Mouse (Mus musculus) embryonic facial prominence, embryonic 15.5 days (tissue): ENCODE data around the gene Ugt1a2. TPM values are rescaled to one million over a fixed set of nuclear protein-coding genes. Genes with fewer than 3 reads are reported as not detected.

Experiments used
- ATAC-seq: fragments of 200-750 bp; cut with Nextera tagmentation; 2 replicates; pipeline ENCODE4 v1.8.0; 2017; ENCODE audit warnings: low read depth, moderate TSS enrichment; ENCODE audit not compliant: insufficient number of reproducible peaks, low FRiP score, low TSS enrichment
- H3K27ac ChIP-seq: fragments of 300-500 bp; sonication (generic); replicated peaks from 2 replicates; pipeline ENCODE4 v1.5.1; 2015; ENCODE audit warnings: mild to moderate bottlenecking, inconsistent platforms
- H3K27me3 ChIP-seq: fragments of 300-500 bp; sonication (generic); 2 replicates; pipeline ENCODE4 v1.6.1; 2015; ENCODE audit warnings: inconsistent platforms
- H3K36me3 ChIP-seq: fragments of 300-500 bp; sonication (generic); 2 replicates; pipeline ENCODE4 v1.6.1; 2015; ENCODE audit warnings: mild to moderate bottlenecking, inconsistent platforms
- H3K4me1 ChIP-seq: fragments of 300-500 bp; sonication (generic); 2 replicates; pipeline ENCODE4 v1.6.1; 2015; ENCODE audit warnings: inconsistent platforms
- H3K4me2 ChIP-seq: fragments of 300-500 bp; sonication (generic); replicated peaks from 2 replicates; pipeline ENCODE4 v1.6.1; 2015; ENCODE audit warnings: mild to moderate bottlenecking, inconsistent platforms
- H3K4me3 ChIP-seq: fragments of 300-500 bp; sonication (generic); replicated peaks from 2 replicates; pipeline ENCODE4 v1.5.1; 2015; ENCODE audit warnings: mild to moderate bottlenecking, inconsistent platforms
- H3K9ac ChIP-seq: fragments of 300-500 bp; sonication (generic); 2 replicates; pipeline ENCODE4 v1.6.1; 2015; ENCODE audit warnings: inconsistent platforms
- H3K9me3 ChIP-seq: fragments of 300-500 bp; sonication (generic); replicated peaks from 2 replicates; pipeline ENCODE4 v1.6.1; 2016; ENCODE audit warnings: inconsistent platforms
- WGBS: fragments of 180-500 bp; shearing (Covaris S2); methylation state at CpG from one replicate; pipeline ENCODE4 v1.1.7; 2015; 5-methylcytosine and 5-hydroxymethylcytosine counted together
- polyA plus RNA-seq: library from polyadenylated mRNA; unstranded; fragments of >200 nt; fragmentation: Nextera tagmentation; extraction: Ambion mirVana; gene quantifications from 2 replicates; pipeline ENCODE4 v1.2.1, GENCODE M21; 2015

Ugt1a2 gene
- polyA plus RNA-seq, 1 experiment from 2014 or later, result not detected

DNA sequence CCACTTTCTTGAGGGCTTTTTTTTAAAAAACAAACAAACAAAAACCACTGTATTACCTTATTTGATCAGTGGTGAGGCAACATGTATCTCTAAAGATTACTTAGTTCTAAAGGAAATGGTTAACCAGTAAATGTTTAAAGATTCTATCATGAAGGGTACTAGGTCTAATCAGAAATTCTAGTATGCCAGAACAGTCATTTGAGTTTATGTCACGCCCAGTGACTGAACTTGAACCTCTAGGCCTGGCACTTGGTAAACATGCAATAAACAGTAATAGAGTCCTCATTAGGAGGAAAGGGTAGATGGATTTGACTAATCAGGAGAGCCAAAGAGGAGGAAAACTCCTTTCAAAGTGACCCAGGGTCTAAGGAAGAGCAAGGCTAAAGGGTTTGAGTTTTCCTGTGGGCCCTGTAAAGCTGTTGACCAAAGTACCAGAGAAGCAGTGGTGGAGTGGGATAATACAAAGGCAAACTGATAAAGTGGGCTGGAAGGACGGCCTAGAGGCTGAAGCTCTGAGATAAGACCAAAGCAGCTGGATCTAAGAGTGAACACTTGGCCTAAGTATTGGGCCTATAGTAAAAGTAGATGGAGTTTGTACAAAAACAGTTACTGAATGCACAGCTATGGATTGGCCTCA, 6.6 kb downstream of the Ugt1a2 start:
- no peak overlapping the region for H3K9ac ChIP-seq
- no peak overlapping the region for H3K4me2 ChIP-seq
- no peaks in the 10 kb centered on the region for H3K27me3 ChIP-seq
- peaks cover 7% of the 10 kb centered on the region; the same call in 1 of the 2 replicates for H3K4me1 ChIP-seq
- H3K4me3 ChIP-seq, result no peak overlapping the region
- H3K36me3 ChIP-seq, result no peaks in the 10 kb centered on the region
- peaks cover 7% of the 10 kb centered on the region for H3K9me3 ChIP-seq
- 81% methylated on average over 2 of the region's 2 CpGs for WGBS
- ATAC-seq, result no peak
- no peak overlapping the region for H3K27ac ChIP-seq

DNA sequence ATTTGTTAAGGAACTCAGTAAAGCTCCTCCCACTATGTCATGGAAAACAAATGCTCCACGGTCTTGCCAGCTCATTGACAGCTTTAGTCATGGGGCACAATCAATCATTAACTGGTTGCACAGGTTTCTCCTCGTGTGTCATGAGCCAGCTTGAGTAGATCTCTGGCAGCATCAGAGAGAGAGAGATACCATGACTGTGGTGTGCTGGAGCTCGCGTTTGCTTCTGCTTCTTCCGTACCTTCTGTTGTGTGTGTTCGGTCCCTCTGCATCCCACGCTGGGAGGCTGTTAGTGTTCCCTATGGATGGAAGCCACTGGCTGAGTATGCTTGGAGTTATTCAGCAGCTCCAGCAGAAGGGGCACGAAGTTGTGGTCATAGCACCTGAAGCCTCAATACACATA, 11.4 kb downstream of the Ugt1a2 start, which contains the start of gene Ugt1a1:
Gene Ugt1a1 (plus strand): TSS at position 148 of the 400 bp plus-strand sequence.
- Histone ChIP-seq H3K4me2 (no peak within 1 kb of the TSS), H3K27me3 (no peaks in the 10 kb centered on the region), H3K36me3 (no peaks in the 10 kb centered on the region), H3K4me3 (no peak within 1 kb of the TSS), H3K27ac (no peak within 1 kb of the TSS), H3K4me1 (no peaks in the 10 kb centered on the region), H3K9me3 (peaks cover 47% of the 10 kb centered on the region), H3K9ac (no peak within 1 kb of the TSS)
- WGBS, result 66% methylated on average over 8 of the region's 8 CpGs
- no peak for ATAC-seq

- 58% methylated on average over 8 of the region's 8 CpGs for WGBS
- peaks cover 52% of the 10 kb centered on the region for H3K9me3 ChIP-seq
- H3K4me3 ChIP-seq, result no peak overlapping the region
- no peak for ATAC-seq
- no peaks in the 10 kb centered on the region for H3K36me3 ChIP-seq
- H3K4me1 ChIP-seq, result no peaks in the 10 kb centered on the region
- H3K27ac ChIP-seq, result no peak overlapping the region
- H3K9ac ChIP-seq, result no peak overlapping the region
- no peaks in the 10 kb centered on the region for H3K27me3 ChIP-seq
- H3K4me2 ChIP-seq, result no peak overlapping the region
Observed at GRCm38 (mm10) chr1:88212341-88213045, 12.1 kb downstream of the Ugt1a2 start.

GRCm38 (mm10) chr1:88213061-88213460, 12.7 kb downstream of the Ugt1a2 start:
- H3K4me1 ChIP-seq, result no peaks in the 10 kb centered on the region
- H3K9me3 ChIP-seq, result peaks cover 55% of the 10 kb centered on the region

GRCm38 (mm10) chr1:88213766-88214461, 13.5 kb downstream of the Ugt1a2 start:
- Histone ChIP-seq H3K27ac (no peak overlapping the region), H3K9ac (no peak overlapping the region), H3K9me3 (peaks cover 55% of the 10 kb centered on the region), H3K4me1 (no peaks in the 10 kb centered on the region), H3K4me2 (no peak overlapping the region), H3K36me3 (no peaks in the 10 kb centered on the region), H3K27me3 (no peaks in the 10 kb centered on the region), H3K4me3 (no peak overlapping the region)
- ATAC-seq, result peak; percentile 9; the same call in 1 of the 2 replicates
- WGBS, result 78% methylated on average over 2 of the region's 2 CpGs

More at GRCm38 (mm10) chr1:88213061-88213460, 12.7 kb downstream of the Ugt1a2 start:
- Histone ChIP-seq H3K4me2 (no peak overlapping the region), H3K36me3 (no peaks in the 10 kb centered on the region), H3K9ac (no peak overlapping the region), H3K27me3 (no peaks in the 10 kb centered on the region), H3K27ac (no peak overlapping the region), H3K4me3 (no peak overlapping the region)
- 70% methylated on average over 1 of the region's 1 CpGs for WGBS
- ATAC-seq, result no peak

- no peak overlapping the region for H3K4me2 ChIP-seq
- no peaks in the 10 kb centered on the region for H3K4me1 ChIP-seq
- H3K9me3 ChIP-seq, result peaks cover 55% of the 10 kb centered on the region
- H3K27me3 ChIP-seq, result no peaks in the 10 kb centered on the region
- 77% methylated on average over 2 of the region's 2 CpGs for WGBS
- H3K9ac ChIP-seq, result no peak overlapping the region
- H3K36me3 ChIP-seq, result no peaks in the 10 kb centered on the region
- no peak overlapping the region for H3K27ac ChIP-seq
- H3K4me3 ChIP-seq, result no peak overlapping the region
- ATAC-seq, result 0 out of 2 replicates have a peak, but pooled peaks have one; percentile 5
Observed at GRCm38 (mm10) chr1:88214462-88214952, 14.1 kb downstream of the Ugt1a2 start.

DNA sequence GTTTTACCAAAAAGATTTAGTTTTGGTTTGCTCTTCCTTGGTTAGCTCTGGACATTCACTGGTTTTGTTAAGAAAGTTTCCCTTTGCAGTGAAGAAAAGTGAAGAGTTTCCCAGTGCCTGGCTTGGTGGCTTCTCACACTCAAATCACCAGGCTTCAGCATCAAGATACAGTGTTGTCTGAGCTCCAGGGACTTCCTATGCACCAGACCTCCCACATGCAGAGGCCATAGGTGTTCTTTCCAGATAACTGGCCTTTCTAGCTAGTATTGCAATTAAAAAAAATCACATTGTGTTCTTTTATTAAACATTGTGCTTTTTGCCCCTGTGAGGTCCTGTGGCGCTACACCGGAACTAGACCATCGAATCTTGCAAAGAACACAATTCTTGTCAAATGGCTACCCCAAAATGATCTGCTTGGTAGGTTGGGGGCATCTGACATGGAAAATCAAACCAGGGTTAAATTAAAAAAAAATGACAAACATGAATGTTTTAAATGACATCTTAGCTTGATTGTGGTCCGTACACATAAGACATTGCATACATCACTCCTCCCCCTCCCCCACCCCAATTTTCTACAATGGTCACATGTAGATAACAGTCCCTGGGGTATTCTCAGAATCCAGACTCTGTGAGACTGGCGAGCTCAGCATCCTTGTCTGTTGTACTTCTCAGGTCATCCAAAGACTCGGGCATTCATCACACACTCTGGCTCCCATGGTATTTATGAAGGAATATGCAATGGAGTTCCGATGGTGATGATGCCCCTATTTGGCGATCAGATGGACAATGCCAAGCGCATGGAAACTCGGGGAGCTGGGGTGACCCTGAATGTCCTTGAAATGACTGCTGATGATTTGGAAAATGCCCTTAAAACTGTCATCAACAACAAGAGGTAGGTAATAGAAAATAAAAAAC, 15.3 kb downstream of the Ugt1a2 start:
- Histone ChIP-seq H3K9ac (no peak overlapping the region), H3K27ac (no peak overlapping the region), H3K4me3 (no peak overlapping the region), H3K27me3 (no peaks in the 10 kb centered on the region), H3K4me1 (no peaks in the 10 kb centered on the region), H3K36me3 (no peaks in the 10 kb centered on the region), H3K4me2 (no peak overlapping the region), H3K9me3 (peaks cover 55% of the 10 kb centered on the region)
- ATAC-seq, result no peak
- WGBS, result 69% methylated on average over 10 of the region's 10 CpGs

- Histone ChIP-seq H3K27ac (no peak overlapping the region), H3K9me3 (peaks cover 52% of the 10 kb centered on the region), H3K36me3 (no peaks in the 10 kb centered on the region), H3K4me1 (no peaks in the 10 kb centered on the region), H3K4me2 (no peak overlapping the region), H3K9ac (no peak overlapping the region), H3K27me3 (no peaks in the 10 kb centered on the region), H3K4me3 (no peak overlapping the region)
- WGBS, result 48% methylated on average over 2 of the region's 2 CpGs
- ATAC-seq, result no peak
Observed at GRCm38 (mm10) chr1:88216551-88216950, 16.1 kb downstream of the Ugt1a2 start.

DNA sequence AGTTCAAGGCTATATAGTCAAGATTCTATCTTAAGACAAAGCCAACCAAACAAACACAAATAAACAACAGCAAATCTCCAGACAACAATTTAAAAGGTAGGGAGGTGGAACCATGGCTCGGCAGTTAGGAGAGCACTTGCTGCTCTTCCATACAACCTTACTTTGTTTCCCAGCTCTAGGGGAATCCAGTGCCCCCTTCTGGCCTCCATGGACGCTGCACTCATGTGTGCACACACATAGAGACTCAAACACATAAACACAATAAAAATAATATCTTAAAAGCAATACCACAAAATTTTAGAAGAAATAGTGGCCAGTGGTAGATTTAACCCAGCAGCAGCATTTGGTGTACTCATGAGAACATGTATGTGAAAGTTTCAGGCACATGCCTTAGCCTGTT, 16.7 kb downstream of the Ugt1a2 start:
- ATAC-seq, result no peak
- WGBS, result 56% methylated on average over 2 of the region's 2 CpGs
- no peak overlapping the region for H3K4me3 ChIP-seq
- no peaks in the 10 kb centered on the region for H3K4me1 ChIP-seq
- peaks cover 46% of the 10 kb centered on the region for H3K9me3 ChIP-seq
- no peaks in the 10 kb centered on the region for H3K27me3 ChIP-seq
- no peak overlapping the region for H3K27ac ChIP-seq
- no peak overlapping the region for H3K4me2 ChIP-seq
- H3K36me3 ChIP-seq, result no peaks in the 10 kb centered on the region
- no peak overlapping the region for H3K9ac ChIP-seq

DNA sequence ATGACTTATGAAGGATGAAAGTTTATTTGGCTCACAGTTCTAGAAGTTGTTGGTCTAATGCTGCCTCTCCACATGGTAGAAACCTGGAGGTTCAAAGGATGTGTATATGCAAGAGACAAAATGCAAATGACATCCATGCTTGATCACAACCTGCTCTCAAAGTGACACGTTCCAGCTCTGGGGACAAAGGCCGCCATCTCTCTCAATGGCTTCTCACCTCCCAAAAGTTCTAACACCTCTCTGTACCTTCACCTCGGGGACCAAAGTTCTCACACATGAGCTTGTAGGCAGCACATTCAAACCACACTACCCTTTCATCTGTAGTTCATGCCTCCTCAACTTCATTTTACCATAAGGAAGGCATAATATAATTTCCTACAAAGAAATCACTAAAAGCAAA, 17.2 kb downstream of the Ugt1a2 start:
- 37% methylated on average over 3 of the region's 3 CpGs for WGBS
- Histone ChIP-seq H3K27me3 (no peaks in the 10 kb centered on the region), H3K4me3 (no peak overlapping the region), H3K36me3 (no peaks in the 10 kb centered on the region), H3K4me2 (no peak overlapping the region), H3K4me1 (no peaks in the 10 kb centered on the region), H3K9ac (no peak overlapping the region), H3K27ac (no peak overlapping the region), H3K9me3 (peaks cover 42% of the 10 kb centered on the region)
- no peak for ATAC-seq
